Comparison of ENCODE assay signal across 8 mouse cellular contexts in the genomic region with DNA sequence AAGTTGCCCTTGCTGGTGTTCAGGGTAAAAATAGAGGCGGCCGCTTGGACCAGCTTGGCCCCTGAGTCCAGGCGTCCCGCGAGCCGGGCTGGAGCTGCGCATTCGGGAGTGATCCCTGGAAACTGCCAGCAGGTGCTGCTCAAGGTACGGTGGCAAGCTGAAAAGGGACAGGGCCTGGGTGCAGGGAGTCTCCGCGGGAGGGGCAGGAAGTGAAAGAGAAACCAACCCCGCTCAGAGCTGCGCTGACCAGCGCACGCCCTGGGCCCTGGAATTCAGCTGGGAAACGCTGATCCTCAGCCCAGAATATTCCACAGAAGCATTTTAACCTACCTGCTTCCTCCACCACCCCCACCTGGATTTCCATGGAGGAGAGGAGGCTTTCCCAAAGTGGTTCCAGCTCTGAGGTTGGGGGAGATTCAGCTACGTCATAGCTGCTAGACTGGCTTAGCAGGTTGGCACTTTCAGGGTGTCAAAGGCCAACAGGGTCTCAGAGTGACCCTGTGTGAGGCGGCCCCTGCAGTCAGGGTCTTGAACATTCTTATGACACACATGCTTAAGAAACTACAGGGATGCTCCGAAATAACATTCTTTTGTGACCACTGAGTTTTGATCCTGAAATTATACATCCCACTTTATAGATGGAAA. TPM values are rescaled to one million over a fixed set of nuclear protein-coding genes. Genes with fewer than 3 reads are reported as not detected.
DNase-seq lines count a peak whose midpoint lies in the region; ATAC-seq and TF ChIP-seq lines count a peak whose summit lies in the region.

No protein-coding gene starts in this region.

- H3K9ac ChIP-seq in hindbrain, embryonic 13.5 days: peak overlapping the region; percentile 70

- intact Hi-C loops in left cerebral cortex, adult 2 months (cut with DNase I): loop anchor here (5.0 kb wide), 2 partner anchors 530 to 820 kb away; no protein-coding TSS in a partner anchor

- H3K4me3 ChIP-seq in hindbrain, embryonic 13.5 days: peak overlapping the region; percentile 52
- peak overlapping the region; percentile 59 for H3K4me3 ChIP-seq in left cerebral cortex, adult 2 months
- peak overlapping the region; percentile 45 for H3K4me3 ChIP-seq in macrophage (ENCODE audit: inconsistent target)

- no peaks in the 10 kb centered on the region for H3K9me3 ChIP-seq in hindbrain, embryonic 13.5 days

- peak overlapping the region; percentile 88 for H3K4me2 ChIP-seq in hindbrain, embryonic 13.5 days

- peaks cover 44% of the 10 kb centered on the region for H3K27me3 ChIP-seq in hindbrain, embryonic 13.5 days

- H3K36me3 ChIP-seq in hindbrain, embryonic 13.5 days: no peaks in the 10 kb centered on the region
- H3K36me3 ChIP-seq in macrophage (ENCODE audit: inconsistent target): no peaks in the 10 kb centered on the region

- no peak overlapping the region for H3K27ac ChIP-seq in hindbrain, embryonic 13.5 days
- H3K27ac ChIP-seq in left cerebral cortex, adult 2 months: peak overlapping the region; percentile 85
- no peak overlapping the region for H3K27ac ChIP-seq in macrophage

- peak; percentile 93 for ATAC-seq in hindbrain, embryonic 13.5 days (ENCODE audit: low FRiP score)

- 6% methylated on average over 19 of the region's 19 CpGs for WGBS in hindbrain, embryonic 13.5 days
- 12% methylated on average over 19 of the region's 19 CpGs for WGBS in macrophage (ENCODE audit: missing documents)

- H3K79me2 ChIP-seq in macrophage (ENCODE audit: inconsistent target): no peaks in the 10 kb centered on the region

- peak; percentile 70 for DNase-seq in R1 (ENCODE audit: low read depth, low spot score)
- peak; percentile 80 to 82 for DNase-seq in cerebellum, postnatal 10 days
- peak; percentile 44 for DNase-seq in gastrocnemius, adult 18-20 months (ENCODE audit: low spot score)
- peak; percentile 73 to 79 for DNase-seq in left cerebral cortex, adult 2 months (ENCODE audit: extremely low spot score in 1 of 2, low spot score in 2 of 2)
- peak; percentile 44 for DNase-seq in retina, postnatal 7 days (ENCODE audit: low read depth, low spot score)
- peak; percentile 85 for DNase-seq in urinary bladder, postnatal 14 days (ENCODE audit: low spot score)

- peaks cover 17% of the 10 kb centered on the region for H3K4me1 ChIP-seq in hindbrain, embryonic 13.5 days (replicated peaks)

- TF ChIP-seq CTCF in left cerebral cortex, adult 2 months (IDR thresholded peaks at IDR 0.05): peak; percentile 65

RNA-seq across cellular contexts. Expression of gene Inhba, which starts 0.7 kb away (rescaled TPM):
- total RNA-seq in gastrocnemius, adult 18-20 months (2021): 1 to 10 TPM in 1 of 2 experiments, under 1 TPM in 1; 0.75 to 2.3 TPM
- polyA plus RNA-seq in hindbrain, embryonic 13.5 days (2015; fragmentation: Nextera tagmentation; extraction: Ambion mirVana): 0.56 and 0.78 TPM in 2 replicates
- 10 to 100 TPM; 21.6 to 22.4 TPM for total RNA-seq in left cerebral cortex, adult 2 months (2021)
- total RNA-seq in macrophage (2018; cell fraction: chromatin; rRNA removed): 10 to 100 TPM in 2 of 26 experiments, 1 to 10 TPM in 13, under 1 TPM in 9, not detected in 2; 0.15 to 20.5 (median 2.3) TPM
- total RNA-seq in macrophage (2018; cell fraction: cytosol; rRNA removed): 1 to 10 TPM in 8 of 26 experiments, under 1 TPM in 18; 0.03 to 6.0 (median 0.46) TPM
- 10 to 100 TPM in 4 of 26 experiments, 1 to 10 TPM in 13, under 1 TPM in 7, not detected in 2; 0.15 to 19.6 (median 2.1) TPM for total RNA-seq in macrophage (2018; cell fraction: nucleus; rRNA removed)
- polyA plus RNA-seq in macrophage (2018): 0.07 to 0.20 TPM (median 0.09 TPM) in 3 replicates

Comparison
In these comparisons a context has a peak if more than half of its experiments do, and no peak if none do; other contexts are left out.
1. RNA of gene Inhba, which starts 0.7 kb away (total RNA-seq): 21.6 to 22.4 TPM in left cerebral cortex, adult 2 months; 0.75 to 2.3 TPM in gastrocnemius, adult 18-20 months; every median in the first group is over 4 times any median in the second.
2. Peak in every context shown above with its lines, with median percentiles within 50 percentile points of each other: DNase-seq and H3K4me3 ChIP-seq.